Mouse (Mus musculus) frontal cortex, postnatal 10 days (tissue): Measurements from ENCODE around the gene Bbof1.

Experiments
- DNase-seq, 2 experiments: peaks; one replicate each; pipeline ENCODE4 v3.0.0; 2022; ENCODE audit warnings: low spot score in 2 of 2, mixed read lengths in 1 of 2

Gene Bbof1

DNA sequence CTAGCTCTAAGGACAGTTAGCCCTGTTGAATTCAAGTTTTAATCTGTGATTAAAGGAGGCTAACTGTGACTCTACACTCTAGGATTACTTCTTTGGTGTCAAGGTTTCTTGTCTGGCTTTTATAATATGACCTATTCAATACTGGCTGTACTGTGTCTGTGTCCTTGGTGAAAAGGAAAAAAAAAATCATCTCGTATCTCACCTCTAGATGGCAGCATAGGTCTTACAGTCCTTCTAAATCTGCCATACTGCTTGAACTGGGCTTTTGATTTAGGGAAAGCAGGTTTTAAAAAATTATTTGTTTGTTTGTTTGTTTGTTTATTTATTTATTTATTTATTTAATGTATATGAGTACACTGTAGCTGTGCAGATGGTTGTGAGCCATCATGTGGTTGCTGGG is 59.8 kb downstream of the Bbof1 start:
- DNase-seq = no peak

DNA sequence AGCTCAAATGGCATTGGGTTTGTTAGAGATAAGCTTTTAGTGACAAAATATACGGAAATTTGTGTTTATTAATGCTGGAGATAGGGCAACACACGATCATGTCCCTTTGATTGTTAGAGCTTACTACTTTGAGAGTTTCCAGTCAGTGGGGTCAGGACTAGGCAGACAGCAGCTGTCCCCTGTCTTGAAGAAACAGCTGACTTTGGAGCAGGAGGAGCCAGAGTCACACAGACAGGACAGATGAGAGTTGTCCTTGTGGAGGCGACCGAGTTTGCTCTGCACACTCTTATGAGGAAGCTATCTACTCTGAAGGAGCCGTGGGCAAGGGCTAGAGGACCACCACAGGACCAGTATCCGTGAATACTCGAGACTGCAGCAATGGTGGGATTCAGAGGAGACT is 70.1 kb downstream of the Bbof1 start:
- no peak for DNase-seq

DNA sequence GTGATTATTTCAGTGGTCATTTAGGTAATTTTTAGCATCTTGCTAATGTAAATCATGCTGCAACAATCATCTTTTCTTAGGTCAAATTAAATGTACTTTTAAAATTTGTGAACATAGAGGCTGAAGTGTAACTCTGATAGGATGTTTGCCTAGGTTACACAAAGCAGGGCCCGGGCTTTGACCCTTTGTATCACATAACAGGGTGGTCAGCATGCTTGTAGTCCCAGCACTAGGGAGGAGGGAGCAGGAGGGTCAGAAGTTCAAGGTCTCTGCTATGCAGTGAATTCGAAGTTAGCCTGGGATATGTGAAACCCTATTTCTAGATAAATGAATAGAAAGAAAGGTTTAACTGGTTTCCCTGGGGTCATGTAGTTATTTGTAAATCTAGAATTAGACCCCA is 72.4 kb downstream of the Bbof1 start:
- no peak for DNase-seq

DNA sequence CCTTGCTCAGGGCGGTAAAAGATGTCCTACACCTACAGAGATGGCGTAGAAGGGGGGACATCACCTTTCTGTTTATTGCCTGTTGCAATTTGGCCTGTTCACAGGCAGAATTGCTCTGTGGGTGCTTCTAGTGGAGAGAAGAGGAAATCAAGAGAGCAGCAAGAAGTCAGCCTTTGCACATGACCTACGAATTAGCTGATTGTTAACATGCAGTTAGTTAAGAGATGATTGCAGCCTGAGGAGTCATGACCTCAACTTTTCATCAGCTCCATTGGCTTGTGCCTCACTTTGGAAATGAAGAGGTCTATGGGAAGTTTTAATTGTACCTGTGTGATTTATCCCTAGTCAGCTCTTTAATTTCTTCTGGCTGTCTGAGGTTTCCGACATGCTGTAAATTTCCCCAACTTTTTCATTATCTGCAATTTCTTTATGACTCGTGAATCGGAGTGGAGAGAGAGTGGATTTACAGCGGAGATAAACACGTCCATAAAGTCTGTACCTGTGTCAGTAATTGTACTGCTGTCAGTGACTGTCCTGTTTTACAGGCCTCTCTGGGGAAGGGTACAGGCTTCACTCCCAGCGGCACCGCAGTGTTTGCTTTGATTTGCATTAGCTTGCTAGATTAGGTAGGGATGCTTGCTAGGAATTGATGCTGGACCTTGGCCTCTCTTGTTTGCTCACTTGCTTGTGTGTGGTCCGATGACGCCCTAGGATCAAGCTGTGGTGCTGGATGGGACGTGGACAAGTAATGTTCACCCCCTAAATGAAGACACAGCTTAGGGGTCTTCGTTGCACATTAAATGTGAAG is 74.1 kb downstream of the Bbof1 start:
- DNase-seq = no peak

DNA sequence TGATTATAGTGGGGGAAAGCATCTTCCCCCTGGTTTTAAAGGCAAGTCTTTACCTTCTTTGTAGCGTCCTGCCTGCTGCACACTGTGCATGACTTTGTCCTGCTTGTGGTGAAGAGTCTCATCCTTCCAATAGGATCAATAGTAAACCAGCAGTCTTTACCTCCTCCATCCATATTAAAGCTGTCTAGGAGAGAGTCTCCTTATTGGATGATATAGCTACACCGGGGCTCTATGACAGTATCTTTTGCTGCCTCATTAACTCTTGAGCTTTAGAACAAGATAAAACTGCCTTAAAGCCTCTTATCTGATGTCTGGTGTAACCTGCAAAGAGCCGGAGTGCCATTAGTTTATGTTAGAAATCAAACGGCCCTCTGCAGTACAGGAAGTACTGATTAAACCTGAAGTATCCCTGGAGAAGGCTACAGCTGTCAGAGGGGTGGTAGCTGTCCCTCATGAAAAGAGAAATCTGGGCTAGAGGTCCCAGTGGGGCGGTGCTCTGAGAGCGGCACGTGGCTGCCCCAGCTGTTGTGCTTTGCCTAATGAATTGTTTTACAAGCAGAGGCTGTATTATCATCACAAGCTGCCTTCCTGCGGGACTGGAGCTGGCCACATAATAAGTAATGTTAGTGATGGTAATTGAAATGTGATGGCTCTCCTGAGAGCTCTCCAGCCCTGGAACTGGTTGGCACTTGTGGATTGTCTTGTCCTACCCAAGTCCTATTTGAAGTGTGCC is 78.6 kb downstream of the Bbof1 start:
- DNase-seq = no peak
